Mouse (Mus musculus) cerebellum, postnatal 4 days (tissue): ENCODE data around the gene Mrps11.
A peak's percentile ranks its signal among the peaks of the same experiment; 100 is the strongest.

Source experiments
- DNase-seq, 2 experiments: peaks; one replicate each; pipeline ENCODE4 v3.0.0; 2022; ENCODE audit warnings: low spot score in 2 of 2, mixed read lengths in 1 of 2

The Mrps11 gene

DNA sequence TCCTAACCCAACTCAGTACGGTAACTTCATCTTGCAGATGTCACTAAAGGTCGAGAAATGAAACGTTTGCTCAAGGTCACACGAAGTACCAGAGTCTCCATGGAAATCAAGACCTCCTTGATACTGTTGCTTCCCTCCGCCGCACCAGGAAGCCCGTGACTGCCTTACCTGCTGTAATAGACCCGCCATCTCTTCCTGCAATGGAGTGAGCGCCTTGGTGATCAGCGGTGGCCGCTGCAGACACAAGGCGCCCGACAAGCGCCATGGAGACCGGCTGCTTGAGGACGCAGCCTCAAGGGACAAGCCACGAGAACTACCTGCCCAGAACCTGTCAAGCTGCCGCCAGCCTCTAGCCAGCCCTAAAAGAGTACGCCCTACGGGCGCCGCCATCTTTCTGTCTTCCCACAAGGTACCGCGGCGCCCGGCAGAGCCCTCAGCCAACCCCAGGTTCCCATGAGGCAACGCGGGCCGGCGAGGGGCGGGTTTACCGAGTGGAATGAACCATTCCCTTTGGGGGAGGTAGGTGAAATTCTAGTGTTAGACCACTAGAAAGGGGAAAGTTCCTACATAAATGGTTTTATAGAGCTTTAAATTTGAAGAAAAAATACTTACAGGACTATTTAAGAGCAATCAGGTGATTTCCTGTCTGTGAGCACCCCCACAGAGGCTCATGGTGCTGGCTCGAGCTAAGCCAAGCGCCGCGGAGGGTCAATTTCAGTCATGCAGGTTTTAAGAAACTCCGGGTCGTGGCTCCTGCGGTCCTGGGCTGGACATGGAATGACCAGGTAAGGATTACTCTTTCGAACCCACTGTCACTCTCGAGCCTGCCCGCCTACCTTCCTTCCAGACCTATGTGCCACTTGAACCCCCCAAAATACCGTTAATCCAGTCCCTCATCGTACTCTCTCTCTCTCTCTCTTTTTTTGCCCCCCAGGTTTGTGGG lies at the start of gene Mrps11, which contains the start of gene Mrpl46:
TSS of gene Mrps11 (plus strand) at position 481 of the 943 bp plus-strand sequence.
TSS of gene Mrpl46 (minus strand) at position 893 of the 943 bp plus-strand sequence.
- peak; percentile 65 to 84 for DNase-seq

DNA sequence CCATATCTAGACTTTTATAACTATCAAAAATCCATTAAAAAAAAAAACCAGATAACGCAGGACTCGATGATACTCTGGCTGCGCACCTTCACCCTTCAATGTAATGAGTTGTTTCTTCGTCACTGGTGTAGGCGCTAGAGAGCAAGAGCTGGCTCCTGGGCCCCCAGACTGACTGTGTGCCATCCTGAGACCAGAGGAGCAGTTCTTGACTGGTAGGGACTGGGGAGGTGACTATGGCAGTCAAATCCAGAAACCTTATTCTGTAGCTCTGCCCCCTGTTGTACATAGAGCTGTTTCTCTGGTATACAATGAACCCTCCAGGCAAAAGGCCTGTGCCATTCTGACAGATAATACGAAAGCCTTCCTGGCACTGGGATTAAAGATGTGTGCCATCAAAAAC lies 45.7 kb upstream of the Mrps11 start:
- no peak for DNase-seq

DNA sequence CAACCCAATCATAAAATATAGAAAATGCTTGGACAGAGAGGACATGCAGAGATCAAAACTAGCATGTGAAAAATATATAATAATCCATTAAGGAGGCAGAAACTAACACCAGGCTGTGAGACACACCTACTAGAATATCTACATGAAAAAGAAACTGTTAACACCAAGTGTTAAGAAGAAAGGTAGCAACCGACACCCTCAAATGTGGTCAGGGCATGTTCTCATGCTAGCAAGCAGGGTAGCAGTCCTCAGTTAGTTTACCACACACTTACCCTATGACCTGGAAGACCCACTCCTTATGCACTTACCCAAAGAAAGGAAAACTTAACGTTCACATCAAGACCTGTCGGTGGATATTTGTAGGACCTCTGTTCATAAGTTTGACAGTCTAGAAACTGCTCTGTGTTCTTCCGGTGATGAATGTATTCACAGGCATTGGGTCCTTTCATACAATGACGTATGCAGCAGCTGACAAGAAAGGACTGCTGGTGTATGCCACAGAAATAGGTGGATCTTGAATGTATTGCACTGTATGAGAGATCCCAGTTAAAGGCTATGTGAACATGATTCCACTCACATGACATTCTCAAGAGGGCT lies 45.2 kb upstream of the Mrps11 start, which contains the start of gene Ntrk3:
TSS of gene Ntrk3 (minus strand) at position 399 of the 597 bp plus-strand sequence.
- DNase-seq, result no peak

DNA sequence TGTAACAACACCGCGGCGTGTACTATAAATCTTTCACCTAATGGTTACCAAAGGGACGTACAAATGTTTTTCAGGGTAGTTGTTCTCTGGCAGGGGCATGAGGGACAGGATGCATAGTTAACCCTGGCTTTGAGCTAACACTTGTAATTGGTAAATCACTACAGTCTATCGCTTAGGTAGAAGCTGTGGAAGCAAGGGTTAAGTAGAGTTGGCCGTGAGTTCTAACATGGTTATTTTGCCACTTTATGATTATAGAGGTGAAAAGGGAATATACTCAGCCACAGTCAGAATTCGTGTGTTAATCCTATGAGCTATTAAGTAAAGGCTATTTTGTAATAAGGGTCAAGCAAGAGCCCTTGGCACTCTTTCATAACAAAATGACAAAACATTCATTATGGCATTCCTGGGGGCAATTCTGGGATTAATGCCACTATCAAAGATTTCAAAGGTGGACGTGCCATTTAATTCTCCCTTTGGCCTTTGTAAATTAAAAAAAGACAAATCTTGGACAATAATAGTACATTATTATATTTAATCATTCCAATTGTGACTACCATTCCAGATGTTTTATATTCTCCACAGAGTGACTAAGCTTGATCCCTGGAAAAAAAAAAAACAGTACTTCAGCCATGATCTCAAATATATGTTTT lies 43.4 kb upstream of the Mrps11 start:
- DNase-seq, result no peak

DNA sequence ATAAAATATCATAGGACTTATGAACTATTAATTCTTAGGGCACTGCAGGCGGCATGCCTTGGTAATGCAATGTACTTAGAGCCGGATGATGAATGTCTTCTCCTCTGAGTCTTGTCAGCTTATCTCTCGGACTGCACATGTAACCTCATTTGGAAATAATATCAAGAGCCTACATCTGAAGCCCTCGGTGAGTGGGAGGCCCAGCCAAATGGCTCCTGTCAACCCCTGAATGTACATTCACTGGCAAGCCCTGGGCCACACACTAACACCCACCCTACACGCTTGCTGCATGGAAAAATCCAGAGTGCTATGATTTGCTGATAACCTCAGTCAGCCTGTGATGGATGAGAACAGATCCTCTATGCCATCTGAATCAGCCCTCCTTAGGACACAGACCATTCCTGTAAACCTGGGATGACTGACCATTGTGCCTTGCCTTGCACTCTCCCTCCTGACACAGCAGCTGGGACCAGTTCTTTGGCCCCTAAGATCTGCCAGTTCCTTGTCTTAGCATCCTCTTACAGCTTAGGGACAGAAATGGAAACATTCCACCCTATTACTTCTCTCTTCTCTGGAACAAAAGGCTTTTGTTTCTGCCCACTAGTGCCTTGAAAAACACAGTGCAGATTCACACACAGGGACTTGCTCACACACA lies 39.1 kb upstream of the Mrps11 start:
- DNase-seq, result no peak

DNA sequence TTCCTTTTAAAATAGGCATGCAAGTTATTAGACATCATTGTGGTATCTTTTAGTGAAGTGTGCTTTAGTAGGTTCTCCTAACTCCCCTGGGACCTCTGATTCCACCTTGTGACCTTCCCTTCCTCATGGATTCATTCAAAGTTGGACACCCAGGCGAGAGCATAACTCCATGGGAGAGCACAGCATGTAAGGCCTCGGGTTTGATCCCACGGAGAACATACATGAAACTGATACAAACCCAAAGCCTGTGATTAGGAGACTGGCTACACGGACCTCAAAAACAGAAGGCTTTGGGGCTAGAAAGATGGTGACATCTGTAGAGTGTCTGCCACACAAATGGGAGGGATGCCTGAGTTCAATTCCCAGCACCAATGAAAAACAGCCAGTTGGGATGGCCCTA lies 30.0 kb upstream of the Mrps11 start:
- no peak for DNase-seq

DNA sequence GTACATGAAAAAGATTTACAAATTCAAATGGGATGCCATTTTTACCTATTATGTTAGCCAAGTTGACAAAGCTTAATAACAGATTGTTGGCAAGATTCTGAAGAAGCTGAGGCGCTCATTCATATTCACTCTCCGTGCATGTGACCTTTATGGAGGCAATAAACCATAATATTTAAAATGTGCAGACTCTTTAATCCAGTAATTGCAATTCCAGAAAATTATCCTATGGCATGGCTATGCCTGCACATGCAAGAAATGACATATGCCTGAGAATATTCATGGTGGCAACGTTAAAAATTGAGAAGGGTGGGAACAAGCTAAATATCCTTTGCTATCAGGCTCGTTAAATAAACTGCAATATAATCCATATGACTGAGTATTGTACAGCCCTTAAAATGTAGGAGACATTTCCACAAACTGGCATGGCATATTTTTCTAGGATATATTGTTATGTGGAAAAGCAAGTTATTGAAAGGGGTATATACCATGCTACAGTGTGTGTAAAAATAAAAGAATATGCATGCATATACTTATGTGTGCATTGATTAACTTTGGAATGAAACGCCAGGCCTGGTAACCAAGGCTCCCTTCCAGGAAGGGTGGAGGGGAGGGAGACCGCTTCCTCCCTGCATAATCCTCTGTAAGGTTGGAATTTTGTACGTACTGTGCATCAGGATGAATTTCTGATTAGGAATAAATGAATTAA lies 29.0 kb upstream of the Mrps11 start:
- no peak for DNase-seq

DNA sequence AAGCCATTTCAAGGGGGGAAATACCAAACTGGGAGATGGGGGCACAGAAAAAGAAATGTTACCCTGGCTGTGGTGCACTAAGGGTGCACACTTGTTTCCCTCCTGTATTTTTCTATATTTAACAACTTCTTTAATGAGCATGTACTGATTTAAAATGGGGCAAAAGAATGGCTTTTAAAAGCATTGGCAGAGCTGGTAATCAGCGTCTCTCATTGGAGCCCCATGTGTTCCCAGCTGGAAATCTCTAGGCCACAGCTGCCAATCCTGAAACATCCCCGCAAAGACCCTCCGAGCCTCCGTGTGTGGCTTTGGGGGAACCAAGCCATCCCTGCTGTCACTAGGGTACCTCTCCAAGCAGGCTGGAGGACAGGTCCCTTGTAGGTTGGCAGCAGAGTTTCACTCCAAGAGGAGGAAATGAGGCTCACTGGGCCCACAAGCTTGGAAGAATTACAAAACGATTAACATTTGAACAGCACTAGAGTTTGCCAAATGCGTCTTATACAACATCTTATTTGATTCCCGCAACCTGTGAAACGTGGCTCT lies 28.4 kb upstream of the Mrps11 start:
- DNase-seq, result no peak

DNA sequence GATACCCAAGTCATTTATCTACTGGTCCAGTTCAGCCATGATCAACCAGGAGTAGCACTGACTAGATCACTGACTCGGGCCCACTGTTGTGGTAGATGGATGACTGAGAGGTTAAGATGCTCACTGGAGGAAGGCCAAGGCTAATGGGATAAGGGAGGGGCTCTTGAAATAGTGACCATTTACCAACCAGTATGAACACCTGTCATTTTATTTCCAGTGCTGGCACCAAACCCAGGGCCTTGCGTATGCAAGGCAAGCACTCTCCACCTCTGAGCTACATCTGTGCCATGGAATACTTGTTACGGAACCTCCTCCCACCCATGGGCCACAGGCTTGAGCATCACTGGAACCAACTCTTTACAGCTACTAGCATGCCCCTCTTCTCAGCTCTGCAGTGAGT lies 19.1 kb upstream of the Mrps11 start:
- DNase-seq, result no peak

DNA sequence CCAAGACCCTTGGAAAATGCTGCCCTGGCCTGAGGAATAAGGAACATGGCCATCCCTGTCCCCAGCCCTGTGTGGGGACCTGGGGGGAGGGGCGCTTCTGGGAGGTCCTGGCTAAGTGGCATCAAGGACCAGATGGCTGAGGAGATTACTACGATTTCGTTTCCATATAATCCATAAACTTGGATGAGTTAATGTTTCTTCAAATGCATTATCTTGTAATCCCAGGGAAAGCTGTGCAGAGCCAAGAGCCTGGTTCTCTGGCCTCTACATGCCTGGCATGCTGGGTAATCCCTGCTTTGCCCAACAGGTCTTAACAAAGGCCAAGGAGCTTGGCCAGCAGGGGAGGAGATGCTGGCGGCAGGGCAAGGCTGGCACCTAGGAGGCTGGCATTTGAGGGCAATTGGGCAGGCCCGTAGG lies 17.7 kb upstream of the Mrps11 start:
- DNase-seq, result peak in 1 of 2 experiments; percentile 63

DNA sequence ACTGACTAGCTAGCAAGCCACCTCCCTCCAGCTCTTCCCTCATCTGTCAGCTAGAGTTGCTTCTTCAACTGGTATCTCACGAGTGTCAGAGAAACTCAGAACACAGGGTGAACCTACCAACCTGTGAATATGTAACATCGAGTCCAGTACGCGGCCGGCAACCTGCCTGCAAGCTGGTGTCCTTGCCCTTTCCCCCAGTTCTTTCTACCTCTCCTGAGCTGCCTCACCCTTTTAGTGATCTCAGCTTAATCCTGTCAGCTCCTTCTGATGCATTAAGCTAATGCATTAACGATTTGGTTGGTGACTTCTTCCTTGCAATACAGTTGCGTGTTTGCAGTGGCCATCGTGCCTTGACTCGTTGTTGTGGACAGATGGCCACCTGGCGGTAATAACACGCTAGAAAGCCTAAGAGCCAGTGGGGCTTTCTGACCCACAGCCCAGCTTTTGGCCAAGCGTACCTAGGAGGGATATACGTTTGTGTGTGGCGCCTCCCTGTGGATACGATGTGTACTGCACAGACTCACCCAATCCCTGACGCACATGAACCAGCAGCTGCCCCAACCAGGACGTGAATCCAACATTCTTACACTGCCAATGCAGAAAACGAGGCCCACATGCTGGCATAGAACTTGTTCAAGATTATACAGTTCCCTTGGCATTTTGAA lies 16.8 kb upstream of the Mrps11 start:
- peak; percentile 94 to 96 for DNase-seq

DNA sequence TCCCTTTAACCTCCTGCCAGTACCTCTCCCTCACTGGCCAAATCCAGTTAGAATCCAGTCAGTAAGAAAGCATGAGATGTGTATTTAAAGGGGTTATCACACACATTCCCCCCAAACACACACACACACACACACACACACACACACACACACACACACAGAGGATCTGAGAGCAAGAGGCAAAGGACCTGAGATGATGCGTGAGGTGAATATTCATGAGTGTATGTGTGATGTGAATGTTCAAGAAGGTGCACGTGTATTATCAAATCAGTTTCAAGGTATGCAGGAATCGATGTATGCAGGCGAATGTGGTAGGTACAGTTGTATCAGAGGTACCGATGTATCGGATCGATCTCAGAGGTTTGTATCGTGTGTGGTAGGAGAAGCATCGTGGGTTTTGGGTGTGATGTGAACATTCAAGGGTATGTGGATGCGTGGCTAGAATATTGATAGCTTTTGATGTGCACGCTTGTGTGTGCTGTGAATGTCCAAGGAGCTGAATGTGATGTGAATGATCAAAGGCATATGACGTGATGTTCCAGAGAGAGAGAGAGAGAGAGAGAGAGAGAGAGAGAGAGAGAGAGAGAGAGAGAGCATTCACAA lies 14.9 kb upstream of the Mrps11 start:
- no peak for DNase-seq

DNA sequence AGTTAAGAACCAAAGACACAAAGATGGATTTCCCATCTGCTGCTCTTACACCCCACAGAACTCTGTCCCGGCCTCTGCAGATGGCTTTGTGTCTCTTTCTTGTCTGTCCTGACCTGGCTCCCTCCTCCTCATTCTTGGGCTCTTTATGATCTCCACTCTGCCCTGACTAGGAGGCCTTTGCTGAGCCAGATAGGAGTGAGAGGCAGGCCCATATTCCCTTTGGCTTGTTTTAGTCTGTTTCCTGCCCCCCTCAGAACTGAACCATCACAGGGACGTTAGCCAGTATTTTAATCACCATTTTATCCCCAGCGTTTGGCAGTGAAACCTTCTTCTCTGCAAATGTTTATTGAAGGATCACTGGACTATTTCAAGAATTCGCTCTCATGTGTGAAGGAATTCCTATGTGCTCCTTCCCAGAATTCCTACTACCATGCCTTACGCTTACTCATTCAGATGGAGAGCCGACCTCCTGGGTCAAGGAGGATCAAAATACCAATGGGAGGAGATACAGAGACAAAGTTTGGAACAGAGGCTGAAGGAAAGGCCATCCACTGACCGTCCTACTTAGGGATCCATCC lies 13.8 kb upstream of the Mrps11 start:
- no peak for DNase-seq

DNA sequence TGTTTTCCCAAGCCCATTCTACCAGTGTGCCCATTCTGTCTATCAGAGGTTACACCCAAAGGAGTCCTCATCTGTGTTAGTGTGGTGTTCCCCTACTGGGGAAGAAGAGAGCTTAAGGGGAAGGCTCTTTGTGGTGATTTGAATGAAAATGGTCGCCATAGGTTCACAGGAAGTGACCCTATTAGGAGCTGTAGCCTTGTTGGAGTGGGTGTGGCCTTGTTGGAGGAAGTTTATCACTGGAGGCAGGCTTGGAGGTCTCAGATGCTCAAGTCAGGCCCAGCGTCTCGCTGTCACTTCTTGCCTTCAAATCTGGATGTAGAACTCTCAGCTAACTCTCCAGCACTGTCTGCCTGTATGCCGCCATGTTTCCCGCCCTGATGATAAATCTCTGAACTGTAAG lies 12.0 kb upstream of the Mrps11 start:
- no peak for DNase-seq

DNA sequence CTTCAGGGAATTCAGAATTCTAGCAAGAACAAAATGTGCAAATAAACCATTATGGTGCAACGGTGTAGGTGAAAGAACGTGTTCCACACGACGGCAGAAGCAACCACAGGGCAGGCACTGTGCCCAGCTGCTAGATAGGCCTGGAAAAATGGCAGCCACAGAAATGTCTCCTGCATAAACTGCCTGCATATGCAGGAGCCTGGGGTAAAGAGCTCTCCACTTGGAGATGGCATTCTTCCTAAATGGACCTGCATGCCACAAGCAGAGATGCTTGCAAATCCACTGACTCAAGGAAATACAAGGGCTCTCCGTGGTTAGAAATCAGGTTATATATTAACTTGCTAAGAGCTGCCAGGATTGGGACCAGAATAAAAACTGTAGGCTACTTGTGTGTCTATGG lies 4.2 kb upstream of the Mrps11 start:
- DNase-seq, result no peak

DNA sequence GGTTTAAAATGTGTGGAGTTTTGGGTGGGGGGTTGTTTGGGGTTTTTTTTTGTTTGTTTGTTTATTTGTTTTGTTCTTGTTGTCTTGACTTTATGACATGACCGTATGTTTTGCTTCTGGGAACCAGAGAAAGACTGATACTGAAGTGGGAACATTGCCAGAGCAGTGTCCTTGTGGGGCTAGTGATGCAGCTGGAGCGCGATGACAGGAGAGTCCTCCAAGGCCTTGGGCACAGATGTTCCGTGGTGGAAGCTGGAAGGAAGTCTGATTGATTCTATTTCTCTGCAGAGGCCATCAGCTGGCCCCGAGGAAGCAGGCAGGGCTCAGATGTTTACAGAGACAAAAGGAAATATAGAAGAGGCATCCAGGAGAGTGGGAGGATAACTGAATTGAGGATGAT lies 3.0 kb downstream of the Mrps11 start:
- no peak for DNase-seq

DNA sequence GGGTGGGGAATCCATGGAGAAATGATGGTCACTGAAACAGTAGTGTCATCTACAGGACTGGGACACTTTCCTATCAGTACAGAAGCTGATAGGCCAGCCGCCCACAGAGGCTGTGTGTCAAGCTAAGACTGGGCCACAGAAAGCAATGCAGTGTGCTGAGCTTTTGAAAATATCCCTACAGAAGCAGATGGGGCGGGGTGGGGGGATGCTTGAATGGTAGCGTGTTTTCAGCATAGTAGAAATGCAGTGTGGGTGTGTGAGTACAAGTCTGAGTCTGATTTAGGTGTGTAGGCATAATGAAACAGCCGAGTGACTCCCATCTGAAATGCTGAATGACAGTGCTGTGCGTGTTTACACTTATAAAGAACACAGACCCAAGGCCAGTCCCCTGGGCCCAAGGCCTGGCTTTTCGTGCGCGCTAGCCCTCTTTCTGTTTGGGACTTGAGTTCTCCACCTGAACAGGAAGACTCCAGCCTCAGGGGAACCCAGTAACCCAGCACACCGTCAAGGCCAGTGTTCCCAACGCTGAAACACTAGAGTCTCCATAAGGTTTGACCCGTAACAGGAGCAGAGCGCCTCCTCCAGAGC lies 5.0 kb downstream of the Mrps11 start:
- DNase-seq, result no peak

DNA sequence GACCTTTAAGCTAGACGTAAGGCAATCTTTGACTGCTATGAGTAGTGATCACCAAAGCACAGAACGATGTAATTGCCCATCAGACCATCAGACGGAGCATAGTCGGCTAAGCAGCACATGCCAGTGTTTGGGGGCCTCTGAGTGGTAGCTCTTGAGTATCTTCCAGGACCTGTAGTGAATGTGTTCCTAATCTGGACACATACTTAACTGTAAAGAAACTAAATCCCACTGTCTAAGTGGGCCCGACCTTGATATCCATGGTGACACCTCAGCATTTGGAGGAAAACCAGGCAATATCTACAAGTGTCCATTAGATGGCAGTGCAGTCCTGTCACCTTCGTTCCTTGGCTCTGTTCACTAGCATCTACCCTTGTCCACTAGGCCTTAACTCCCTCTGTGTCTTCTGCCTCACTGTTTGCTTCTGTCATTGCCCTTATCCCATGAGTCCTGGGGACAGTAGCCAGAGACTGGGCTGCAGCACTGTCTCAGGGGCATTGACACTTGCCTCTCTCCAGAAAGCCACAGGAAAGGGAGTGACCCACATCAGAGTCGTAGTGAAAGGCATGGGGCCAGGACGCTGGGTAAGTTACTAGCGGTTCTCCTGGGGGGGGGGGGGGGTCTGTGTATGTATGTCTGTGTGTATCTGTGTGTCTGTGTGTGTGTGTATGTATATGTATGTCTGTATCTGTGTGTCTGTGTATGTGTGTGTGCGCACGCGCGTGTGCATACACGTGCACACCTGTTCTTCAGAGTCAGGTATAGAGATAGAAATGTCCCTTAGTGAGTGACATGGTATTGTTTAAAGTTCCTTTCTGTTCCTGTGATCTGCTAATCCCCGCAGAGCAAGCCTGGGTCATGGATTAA lies 8.7 kb downstream of the Mrps11 start:
- peak in 1 of 2 experiments; percentile 66 for DNase-seq
